Comparison of ENCODE assay signal across 17 mouse cellular contexts in the genomic region with DNA sequence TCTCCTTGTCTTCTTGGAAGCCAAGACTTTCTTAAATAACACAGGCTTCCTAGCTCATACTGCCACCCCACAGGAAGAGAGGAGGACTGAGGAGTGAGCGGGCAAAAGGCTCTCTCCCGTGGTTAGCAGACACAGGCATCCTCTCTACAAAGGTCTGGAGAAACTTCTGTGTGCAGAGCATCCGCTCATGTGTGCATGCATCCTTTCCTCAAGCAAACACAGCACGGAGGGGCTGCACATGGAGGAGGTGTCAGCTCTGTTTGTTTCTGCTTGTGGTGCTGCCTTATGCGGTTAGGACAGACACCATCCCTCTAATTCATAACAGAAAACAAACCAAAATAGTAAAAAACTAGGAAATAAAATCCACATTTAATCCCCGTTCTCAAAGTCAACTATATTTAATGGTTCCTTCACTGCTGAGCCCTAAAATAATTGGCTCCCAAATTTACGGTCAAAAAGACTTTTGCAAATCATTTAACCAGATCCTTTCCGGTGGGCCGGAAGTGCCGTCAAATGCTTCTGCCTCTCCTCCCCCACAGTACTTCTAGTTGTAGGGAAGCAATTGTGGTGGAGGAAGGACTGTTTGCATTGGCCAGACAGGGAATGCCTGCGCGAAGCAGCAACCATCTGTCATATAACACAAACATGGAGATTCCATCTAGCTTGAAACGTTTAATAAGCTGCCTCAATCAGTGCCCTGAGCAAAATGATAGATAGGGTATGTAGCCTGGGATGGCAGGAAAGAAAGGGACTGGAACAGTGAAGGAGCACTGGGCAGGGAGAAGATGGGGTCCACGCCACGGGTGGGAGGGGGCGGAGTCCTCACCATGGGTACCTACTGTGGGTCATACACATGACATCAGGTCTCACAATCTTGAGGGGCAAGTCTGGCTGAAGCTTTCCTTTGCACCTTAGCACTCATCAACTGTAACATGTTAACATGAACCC.
DNase-seq lines count a peak whose midpoint lies in the region; ATAC-seq and TF ChIP-seq lines count a peak whose summit lies in the region.
"Had no signal": no experiment of that assay in that cellular context is flagged by ENCODE, and none has a peak within 500 bp of the region (broad histone marks: within the 10 kb centered on the region; RNA-seq: fewer than 3 reads in every experiment).

No protein-coding gene starts in this region.

- H3K4me1 ChIP-seq in heart, embryonic 10.5 days, result no peaks in the 10 kb centered on the region
- no peaks in the 10 kb centered on the region for H3K4me1 ChIP-seq in lung, embryonic 14.5 days (ENCODE audit: insufficient read depth)
- peaks cover 3% of the 10 kb centered on the region for H3K4me1 ChIP-seq in lung, adult 2 months (ENCODE audit: control insufficient read depth, insufficient read depth, low read length)
- H3K4me1 ChIP-seq in embryonic facial prominence, embryonic 15.5 days, result peaks cover 10% of the 10 kb centered on the region
- H3K4me1 ChIP-seq: forebrain, embryonic 12.5 days; midbrain, embryonic 12.5 days; neural tube, embryonic 15.5 days had no signal

- DNase-seq in heart, embryonic 10.5 days (ENCODE audit: low spot score), result peak; percentile 68
- no peak for DNase-seq in heart, postnatal 10 days
- peak; percentile 66 for DNase-seq in lung, embryonic 14.5 days
- no peak for DNase-seq in lung, adult 2 months
- DNase-seq in brain, embryonic 14.5 days (ENCODE audit: low read depth), result peak; percentile 25
- no peak for DNase-seq in urinary bladder, postnatal 14 days (ENCODE audit: low spot score)
- DNase-seq: adrenal gland, postnatal 10 days; cerebellum, adult 9-10 months; liver; liver, postnatal 0 days; retina, postnatal 1 day had no signal

- H3K4me2 ChIP-seq in lung, embryonic 14.5 days, result no peak overlapping the region
- 0 out of 2 replicates have a peak overlapping the region, but pooled peaks have one; percentile 21 for H3K4me2 ChIP-seq in embryonic facial prominence, embryonic 15.5 days (replicated peaks)
- H3K4me2 ChIP-seq: forebrain, embryonic 12.5 days; midbrain, embryonic 12.5 days; neural tube, embryonic 15.5 days had no signal

- no peak for TF ChIP-seq CTCF in lung, embryonic 14.5 days (IDR thresholded peaks at IDR 0.05; ENCODE audit: low read depth)
- no peak for TF ChIP-seq CTCF in lung, adult 2 months (IDR thresholded peaks at IDR 0.05; ENCODE audit: insufficient read depth, low read length)
- no peak for TF ChIP-seq CTCF in brain, embryonic 14.5 days (IDR thresholded peaks at IDR 0.05; ENCODE audit: borderline replicate concordance, extremely low read depth, insufficient read depth, insufficient read length)

- H3K4me3 ChIP-seq in heart, embryonic 10.5 days, result no peak overlapping the region
- H3K4me3 ChIP-seq in lung, embryonic 14.5 days (ENCODE audit: low read depth, low read length), result no peak overlapping the region
- H3K4me3 ChIP-seq in lung, adult 2 months (replicated peaks; ENCODE audit: extremely low read depth, low read depth, low read length), result no peak overlapping the region
- H3K4me3 ChIP-seq in embryonic facial prominence, embryonic 15.5 days (replicated peaks), result no peak overlapping the region
- H3K4me3 ChIP-seq: forebrain, embryonic 12.5 days; midbrain, embryonic 12.5 days; neural tube, embryonic 15.5 days had no signal

- no peaks in the 10 kb centered on the region for H3K27me3 ChIP-seq in heart, embryonic 10.5 days (ENCODE audit: insufficient read depth, poor library complexity, severe bottlenecking)
- H3K27me3 ChIP-seq in lung, embryonic 14.5 days (ENCODE audit: insufficient read depth, low read length), result no peaks in the 10 kb centered on the region
- no peaks in the 10 kb centered on the region for H3K27me3 ChIP-seq in embryonic facial prominence, embryonic 15.5 days
- H3K27me3 ChIP-seq: forebrain, embryonic 12.5 days; midbrain, embryonic 12.5 days; neural tube, embryonic 15.5 days had no signal

- 87% methylated on average over 16 of the region's 16 CpGs for WGBS in heart, embryonic 10.5 days
- 50% methylated on average over 16 of the region's 16 CpGs for WGBS in lung, embryonic 14.5 days
- WGBS in lung, adult 2 months, result 54% methylated on average over 16 of the region's 16 CpGs
- WGBS in embryonic facial prominence, embryonic 15.5 days, result 59% methylated on average over 16 of the region's 16 CpGs

- H3K9me3 ChIP-seq in heart, embryonic 10.5 days, result no peaks in the 10 kb centered on the region
- H3K9me3 ChIP-seq in lung, embryonic 14.5 days (ENCODE audit: low read depth, low read length), result no peaks in the 10 kb centered on the region
- H3K9me3 ChIP-seq in embryonic facial prominence, embryonic 15.5 days (replicated peaks), result no peaks in the 10 kb centered on the region
- H3K9me3 ChIP-seq: forebrain, embryonic 12.5 days; midbrain, embryonic 12.5 days; neural tube, embryonic 15.5 days had no signal

- intact Hi-C loops in heart, postnatal 10 days (cut with DNase I), result no loop called here

- TF ChIP-seq POLR2A in lung, adult 2 months (IDR thresholded peaks at IDR 0.05; ENCODE audit: borderline replicate concordance, extremely low read depth, low read depth, low read length), result no peak
- no peak for TF ChIP-seq POLR2A in brain, embryonic 14.5 days (IDR thresholded peaks at IDR 0.05; ENCODE audit: borderline replicate concordance, extremely low read depth, insufficient read depth, insufficient read length, poor library complexity, severe bottlenecking)

- no peak overlapping the region for H3K27ac ChIP-seq in heart, embryonic 10.5 days
- peak overlapping the region; percentile 2; the same call in 1 of the 2 replicates for H3K27ac ChIP-seq in lung, embryonic 14.5 days (ENCODE audit: low read depth)
- peak overlapping the region; percentile 48; the same call in 1 of the 2 replicates for H3K27ac ChIP-seq in embryonic facial prominence, embryonic 15.5 days (replicated peaks)
- H3K27ac ChIP-seq: forebrain, embryonic 12.5 days; hindbrain, postnatal 0 days; midbrain, embryonic 12.5 days; neural tube, embryonic 15.5 days had no signal

- H3K9ac ChIP-seq in lung, embryonic 14.5 days, result no peak overlapping the region
- H3K9ac ChIP-seq in embryonic facial prominence, embryonic 15.5 days, result no peak overlapping the region
- H3K9ac ChIP-seq: forebrain, embryonic 12.5 days; liver, postnatal 0 days; midbrain, embryonic 12.5 days; neural tube, embryonic 15.5 days had no signal

- ATAC-seq in lung, embryonic 14.5 days (ENCODE audit: insufficient read depth), result peak; percentile 83
- ATAC-seq in embryonic facial prominence, embryonic 15.5 days (ENCODE audit: insufficient number of reproducible peaks, low FRiP score, low TSS enrichment, low read depth), result no peak
- ATAC-seq in megakaryocyte-erythroid progenitor cell, adult 5-6 weeks (replicated peaks; ENCODE audit: low FRiP score, low TSS enrichment, poor library complexity, severe bottlenecking), result no peak
- ATAC-seq: hindbrain, postnatal 0 days; liver, postnatal 0 days had no signal

- H3K36me3 ChIP-seq in heart, embryonic 10.5 days, result peaks cover 76% of the 10 kb centered on the region
- H3K36me3 ChIP-seq in lung, embryonic 14.5 days (ENCODE audit: insufficient read depth), result peaks cover 48% of the 10 kb centered on the region
- peaks cover 39% of the 10 kb centered on the region for H3K36me3 ChIP-seq in embryonic facial prominence, embryonic 15.5 days

Comparison
In these comparisons a context has a peak if more than half of its experiments do, and no peak if none do; other contexts are left out.
1. DNase-seq: peak in heart, embryonic 10.5 days (single experiment), lung, embryonic 14.5 days (single experiment) and brain, embryonic 14.5 days (single experiment); none in heart, postnatal 10 days (0 of 2), lung, adult 2 months (single experiment) and urinary bladder, postnatal 14 days (single experiment).